Mouse (Mus musculus): Measurements from ENCODE around the gene Dnm3.

Dnm3 gene

DNA sequence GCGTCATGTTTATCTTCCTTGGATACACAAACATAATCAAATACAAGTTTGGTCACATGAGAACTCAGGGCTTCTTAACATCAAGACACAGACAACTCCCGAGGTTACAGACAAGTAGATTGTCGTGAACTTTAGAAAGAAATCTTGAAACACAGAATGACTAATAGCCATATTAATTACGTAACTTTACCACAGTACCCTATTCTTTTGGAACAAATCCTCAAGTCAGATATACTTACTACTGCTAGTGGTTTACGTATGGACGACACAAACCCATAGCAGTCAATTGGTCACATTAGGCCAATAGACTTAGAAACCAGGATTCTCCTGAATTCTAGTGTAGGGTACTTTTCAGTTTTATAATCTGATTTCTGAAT, 459.2 kb downstream of the Dnm3 start:
- DNase-seq (ENCODE audit: low spot score) = no peak

DNA sequence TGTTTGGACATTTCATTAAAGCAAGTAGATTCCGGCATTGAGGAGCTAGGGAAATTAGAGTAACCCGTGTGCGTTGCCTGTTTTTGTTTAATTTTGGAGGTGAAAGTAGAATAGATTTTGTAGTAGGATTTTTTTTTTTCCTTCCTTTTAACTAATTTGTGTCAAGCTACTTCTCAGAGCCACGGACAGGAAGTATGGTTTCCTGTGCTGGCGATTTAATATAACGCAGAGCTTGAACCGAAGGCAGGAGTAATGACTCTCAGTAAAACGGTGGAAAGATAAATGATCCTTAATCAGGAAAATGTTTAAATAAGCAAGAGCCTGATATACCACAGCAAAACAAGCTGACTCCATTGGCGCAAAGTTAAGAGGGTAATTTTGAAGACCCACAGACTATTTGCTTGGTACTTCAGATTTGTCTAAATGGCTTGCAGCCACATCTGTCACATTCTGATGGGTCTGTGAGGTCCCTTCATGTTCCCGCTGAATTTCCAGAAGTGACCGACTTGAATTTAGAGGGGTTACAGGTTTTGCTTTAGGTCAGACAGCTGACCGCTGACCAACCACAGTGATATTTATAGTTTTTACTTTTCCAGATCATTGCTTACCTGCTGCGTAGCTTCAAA, 459.7 kb downstream of the Dnm3 start:
- no peak for DNase-seq (ENCODE audit: low spot score)

DNA sequence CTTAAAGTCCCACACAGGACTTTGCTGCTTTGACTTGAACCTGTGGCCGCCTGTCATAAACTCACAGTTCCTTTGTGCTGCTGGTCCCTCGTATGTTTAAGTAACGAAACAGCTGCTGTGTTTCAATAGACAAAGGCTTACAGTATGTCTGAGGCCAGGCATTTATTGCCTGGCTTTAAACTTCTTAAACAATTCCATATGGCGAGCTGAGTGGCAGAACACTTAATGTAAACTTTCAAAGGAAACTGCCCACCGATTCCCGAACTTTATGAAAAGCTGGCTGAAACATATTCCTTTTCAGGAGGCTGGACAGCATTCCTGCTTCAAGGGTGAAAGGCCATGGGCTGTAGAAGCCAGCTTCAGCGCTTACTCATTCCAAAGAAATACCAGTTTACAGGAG, 460.9 kb downstream of the Dnm3 start:
- no peak for DNase-seq (ENCODE audit: low spot score)

DNA sequence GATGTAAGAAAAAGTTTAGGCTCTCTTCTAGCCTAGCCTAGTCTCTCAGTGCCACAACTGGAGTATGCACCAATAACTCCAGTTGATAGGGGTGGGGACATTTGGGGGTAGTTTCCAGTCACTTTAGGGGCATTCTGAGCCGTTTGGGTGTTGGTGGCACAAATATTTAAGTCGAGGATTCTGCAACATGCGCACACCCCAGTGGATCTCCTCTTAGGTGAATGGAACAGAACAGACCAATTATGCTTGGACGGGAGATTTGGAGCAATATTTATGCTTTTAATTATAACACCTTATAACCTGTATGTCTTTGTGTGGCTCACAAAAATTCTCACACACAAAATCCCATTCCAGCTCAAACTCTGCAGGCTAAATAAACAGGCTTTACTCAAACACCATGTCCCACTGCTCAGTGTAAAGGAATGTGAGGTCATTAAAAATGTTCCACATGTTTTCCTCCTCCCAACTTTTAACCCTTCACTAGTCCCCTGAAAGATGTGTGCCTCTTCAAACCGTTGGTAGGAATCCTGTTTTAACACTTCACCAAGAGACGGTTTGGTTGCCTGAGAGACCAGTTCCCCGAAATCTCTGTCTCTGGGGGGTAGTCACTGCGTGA, 462.5 kb downstream of the Dnm3 start:
- no peak for DNase-seq (ENCODE audit: low spot score)

DNA sequence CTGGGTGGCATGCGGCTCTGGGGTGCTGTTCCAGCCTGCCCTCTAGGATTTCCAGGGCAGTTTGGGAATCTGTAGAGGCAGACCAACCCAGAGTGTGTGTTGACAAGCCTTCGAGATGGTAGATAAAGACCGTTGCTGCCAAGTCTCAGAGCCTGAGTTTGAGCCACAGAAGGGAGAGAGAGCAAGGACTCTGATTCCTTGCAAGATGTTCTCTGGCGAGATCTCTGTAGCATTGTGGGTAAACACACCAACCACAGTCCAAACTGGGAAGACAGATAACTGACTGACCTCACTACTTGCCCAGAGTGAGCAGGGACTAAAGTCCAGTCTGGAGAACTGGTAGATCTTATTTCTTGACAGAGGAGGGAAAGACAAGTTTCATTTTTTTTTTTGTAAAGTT, 464.3 kb downstream of the Dnm3 start:
- no peak for DNase-seq (ENCODE audit: low spot score)

DNA sequence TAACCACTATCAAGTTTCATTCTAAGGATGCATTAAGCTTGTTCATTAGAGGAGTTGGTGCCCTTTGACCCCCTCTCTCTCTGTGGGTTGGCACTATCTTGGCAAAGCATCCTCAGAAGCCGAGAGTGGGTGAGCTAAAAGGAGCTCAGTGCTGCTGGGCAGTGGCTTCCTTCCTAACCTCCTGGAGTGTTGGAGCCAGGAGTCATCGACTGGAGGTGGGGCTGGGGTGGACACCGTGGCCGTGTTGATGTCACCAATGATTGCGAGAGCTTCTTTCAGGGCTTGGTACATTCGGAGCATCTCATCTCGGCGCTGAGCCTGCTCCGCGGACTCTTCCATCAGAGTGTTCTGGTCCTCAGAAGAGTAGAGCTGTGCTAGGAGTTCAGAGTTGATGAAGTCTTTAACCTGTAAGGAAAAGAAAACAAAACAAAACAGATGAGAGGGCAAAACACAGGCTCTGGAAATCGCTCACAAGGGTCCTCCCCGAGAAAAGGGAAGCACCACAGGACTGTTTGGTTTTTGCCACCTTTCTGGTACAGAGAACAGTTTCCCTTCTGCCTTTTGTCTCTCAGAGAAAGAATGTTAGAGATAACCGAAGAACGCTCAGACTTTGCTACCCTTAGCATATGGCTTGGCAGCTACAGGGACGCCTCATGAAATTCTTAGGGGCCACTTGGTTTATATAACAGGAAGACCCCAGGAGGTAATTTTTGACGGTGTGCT, 466.1 kb downstream of the Dnm3 start:
- DNase-seq (ENCODE audit: low spot score) = no peak

DNA sequence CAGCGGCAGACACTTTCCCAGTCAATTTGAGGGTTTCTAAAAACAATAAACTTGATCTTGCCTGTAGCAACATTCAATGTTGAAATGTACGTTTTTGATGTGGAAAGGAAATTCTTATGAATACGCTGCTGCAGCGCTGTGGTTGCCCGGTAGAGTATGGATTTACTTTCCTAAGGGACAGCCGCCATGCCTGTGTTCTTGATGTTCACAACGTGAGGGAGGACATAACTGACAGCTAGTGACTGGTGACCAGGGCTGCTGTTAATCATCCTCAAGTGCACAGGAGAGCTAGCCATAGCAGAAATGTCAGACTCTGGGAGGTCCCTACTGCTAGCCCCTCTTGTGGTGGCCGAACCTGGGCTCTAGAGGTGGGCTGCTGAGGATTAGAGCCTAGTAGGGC, 468.7 kb downstream of the Dnm3 start:
- DNase-seq (ENCODE audit: low spot score) = no peak

DNA sequence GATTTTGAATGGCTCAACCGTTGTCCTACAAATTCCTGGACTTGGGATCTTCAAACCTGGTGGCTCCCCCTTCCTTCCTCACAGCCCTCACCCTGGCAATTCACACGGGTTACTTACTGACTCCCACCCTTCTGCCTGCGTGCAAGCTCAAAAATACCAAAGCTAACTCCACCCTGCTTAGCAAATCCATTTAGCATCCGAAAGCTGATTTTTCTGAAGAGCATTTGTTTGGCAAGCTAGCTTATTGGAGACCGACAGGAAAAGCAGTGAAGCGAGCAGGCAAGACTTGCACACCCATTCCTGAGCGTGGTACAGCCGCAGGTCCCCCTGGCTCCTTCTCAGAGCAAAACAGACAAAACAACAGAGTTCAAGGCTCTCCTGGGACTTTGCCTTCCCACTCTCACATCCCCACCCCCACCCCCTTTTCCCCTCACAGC, 469.2 kb downstream of the Dnm3 start:
- no peak for DNase-seq (ENCODE audit: low spot score)

DNA sequence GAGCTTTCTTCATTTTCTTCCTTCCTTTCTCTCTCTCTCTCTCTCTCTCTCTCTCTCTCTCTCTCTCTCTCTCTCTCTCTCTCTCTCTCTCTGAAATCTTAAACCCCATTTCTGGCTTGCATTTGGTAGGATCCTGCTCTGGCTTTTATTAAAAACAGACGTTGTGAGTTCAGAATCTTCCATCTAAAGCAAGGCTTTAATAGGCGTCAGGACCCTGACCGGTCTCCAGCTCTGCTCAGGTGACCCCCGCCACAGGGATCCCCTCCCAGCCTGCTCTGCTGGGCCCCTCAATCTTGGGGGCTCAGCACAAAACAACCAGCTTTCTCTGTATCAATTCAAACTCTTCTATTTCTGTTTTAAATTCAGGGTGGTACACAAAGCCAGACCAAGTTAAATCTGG, 469.6 kb downstream of the Dnm3 start:
- DNase-seq (ENCODE audit: low spot score) = no peak

DNA sequence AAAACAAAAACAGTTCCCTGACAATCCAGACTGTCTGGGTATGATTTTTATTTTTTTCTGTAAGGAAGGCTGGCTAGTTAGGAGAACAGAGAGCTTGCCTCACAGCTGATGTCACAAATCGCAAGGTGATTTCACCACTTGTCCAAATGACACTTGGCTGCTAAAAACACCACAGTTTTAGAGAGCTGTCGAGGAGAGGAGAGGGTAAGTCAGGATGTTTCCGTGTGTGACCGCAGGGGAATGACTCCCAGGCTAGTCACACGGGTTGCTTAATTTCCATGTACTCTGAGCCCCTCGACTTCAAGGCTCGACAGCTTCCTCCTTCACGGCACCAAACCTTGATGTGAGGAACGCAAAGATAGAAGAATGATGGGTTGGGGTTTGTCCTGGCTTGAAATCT, 471.7 kb downstream of the Dnm3 start:
- no peak for DNase-seq (ENCODE audit: low spot score)

DNA sequence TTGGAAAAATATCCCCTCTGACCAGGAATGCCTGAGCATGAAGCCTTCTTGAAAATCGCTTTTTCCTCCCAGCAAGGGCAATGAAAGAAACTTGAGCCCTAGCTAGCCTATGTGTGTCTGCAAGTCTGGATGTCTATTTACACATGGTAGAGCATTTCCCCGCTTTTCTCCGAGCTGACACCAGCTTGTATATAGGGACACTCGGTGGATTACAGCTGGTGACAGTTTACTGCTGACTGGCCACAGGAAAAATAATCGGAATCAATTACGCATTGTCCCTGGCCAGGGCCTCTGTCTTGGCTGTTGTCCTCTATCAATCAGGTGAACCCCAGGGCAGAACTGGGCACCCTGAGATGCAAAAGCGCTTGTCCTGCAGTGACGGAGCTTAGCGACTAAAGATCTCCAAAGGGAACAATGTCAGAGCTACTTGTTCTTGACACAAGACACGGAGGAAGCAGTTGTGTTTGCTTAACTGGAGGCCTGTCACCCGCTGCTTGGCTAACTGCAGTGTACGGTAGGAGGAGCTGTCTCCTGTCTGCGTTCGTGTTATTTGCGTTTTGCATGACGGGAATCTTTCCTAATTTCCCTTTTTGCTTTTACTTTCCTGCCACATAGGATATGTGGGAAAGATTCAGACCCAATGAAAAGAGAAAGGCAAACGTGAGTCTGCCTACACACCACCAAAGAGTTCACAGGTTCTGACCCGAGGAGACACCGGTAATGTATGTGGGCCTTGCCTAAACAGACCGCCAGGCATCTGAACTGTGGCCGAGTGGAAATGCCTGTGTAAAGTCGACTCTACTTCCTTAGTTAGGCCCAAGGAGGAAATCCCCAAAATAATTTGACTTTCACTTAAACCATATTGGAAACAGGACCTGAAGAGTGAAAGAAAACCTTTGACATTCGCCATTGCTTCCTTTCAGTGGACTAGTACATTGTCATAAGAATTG, 472.7 kb downstream of the Dnm3 start:
- peak; percentile 58 for DNase-seq (ENCODE audit: low spot score)

DNA sequence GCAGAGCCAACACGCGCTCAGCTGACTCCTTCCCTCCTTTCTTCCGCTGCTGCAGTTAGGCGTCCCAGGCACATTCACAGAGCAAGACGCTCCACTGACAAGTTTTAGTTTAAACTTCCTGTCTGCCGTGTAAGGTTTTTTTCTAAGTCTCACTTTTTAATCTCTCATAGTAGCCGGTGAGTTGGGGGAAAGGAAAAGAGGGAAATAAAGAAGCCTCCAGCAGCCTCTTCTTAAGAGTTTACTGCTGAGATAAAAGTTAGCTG, 473.4 kb downstream of the Dnm3 start:
- DNase-seq (ENCODE audit: low spot score) = no peak

DNA sequence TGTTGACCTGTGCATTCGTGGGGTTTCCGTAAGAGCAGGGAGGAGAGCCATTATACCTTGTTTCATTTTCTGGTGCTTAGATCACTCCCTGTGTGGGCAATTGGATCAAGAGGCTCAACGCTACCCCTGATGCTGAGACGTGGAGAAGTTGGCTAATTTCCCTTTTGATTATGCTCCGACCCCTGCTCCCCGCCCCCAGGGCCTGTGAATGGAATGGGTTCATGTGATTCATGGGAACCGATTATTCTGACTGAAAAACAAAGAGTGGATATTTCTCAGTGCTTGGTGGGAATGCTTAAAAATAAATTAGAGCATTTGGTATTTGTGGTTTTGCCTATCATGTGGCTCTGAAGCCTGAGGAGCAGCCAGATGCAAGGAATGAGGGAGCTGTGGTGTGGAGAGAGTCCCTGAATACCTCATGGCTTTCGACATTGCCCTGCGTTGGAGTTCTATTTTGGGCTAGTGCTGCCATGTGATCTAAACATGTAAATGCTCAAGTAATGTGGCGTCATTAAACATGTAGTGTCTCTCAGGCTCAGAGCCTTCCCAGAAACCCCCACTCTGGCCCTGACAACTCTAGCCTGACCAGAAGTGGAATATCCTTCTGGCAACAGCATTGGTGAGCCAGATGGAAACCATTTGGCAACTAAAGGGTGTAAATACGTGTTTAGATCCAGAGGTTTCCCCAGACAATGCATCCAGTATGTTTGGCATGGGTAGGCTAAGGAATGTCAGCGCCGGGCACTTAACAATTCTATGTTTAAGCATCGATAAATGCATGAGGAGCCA, 473.9 kb downstream of the Dnm3 start:
- no peak for DNase-seq (ENCODE audit: low spot score)

DNA sequence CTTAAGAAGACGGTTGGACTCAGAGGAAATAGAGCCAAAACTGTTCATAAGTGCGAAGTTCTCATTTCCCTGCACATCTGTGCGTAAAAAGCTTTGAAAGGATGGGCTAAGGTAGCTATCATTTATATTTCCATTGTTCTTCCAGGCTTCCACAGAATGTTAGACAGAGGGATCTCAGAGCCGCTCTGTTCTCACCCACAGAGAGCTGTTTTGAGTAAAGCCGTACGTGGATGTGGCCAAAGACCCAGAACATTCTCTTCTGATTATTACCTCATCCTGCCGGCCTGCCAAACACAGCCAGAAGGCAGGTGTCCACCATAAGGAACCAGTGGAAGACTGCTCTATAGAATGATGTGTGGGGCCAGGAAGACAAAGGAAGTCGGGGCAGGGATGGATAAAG, 476.5 kb downstream of the Dnm3 start:
- no peak for DNase-seq (ENCODE audit: low spot score)

DNA sequence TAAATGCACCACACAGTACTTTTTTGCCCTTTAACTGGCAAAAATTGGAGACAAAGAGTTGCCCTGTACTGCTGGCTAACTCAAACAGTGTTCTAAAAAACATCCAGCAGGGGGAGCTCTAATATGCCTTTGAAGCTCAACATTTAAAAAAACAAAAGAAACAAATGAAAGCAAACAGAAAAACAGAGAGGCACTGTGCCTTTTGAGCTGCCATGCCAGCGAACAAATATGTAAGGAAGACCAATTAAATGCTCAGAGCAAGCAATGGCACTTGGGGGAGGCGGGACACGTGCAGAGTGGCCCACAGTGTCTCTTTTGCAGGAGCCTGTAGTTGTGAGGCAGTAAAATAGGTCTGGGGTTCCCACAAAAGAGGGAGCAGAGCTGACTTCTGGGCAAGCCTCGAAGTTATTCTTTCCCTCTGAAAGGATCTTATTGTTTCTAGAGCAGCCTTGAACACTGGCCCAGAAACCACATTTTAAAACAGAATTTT, 477.9 kb downstream of the Dnm3 start:
- DNase-seq (ENCODE audit: low spot score) = no peak

DNA sequence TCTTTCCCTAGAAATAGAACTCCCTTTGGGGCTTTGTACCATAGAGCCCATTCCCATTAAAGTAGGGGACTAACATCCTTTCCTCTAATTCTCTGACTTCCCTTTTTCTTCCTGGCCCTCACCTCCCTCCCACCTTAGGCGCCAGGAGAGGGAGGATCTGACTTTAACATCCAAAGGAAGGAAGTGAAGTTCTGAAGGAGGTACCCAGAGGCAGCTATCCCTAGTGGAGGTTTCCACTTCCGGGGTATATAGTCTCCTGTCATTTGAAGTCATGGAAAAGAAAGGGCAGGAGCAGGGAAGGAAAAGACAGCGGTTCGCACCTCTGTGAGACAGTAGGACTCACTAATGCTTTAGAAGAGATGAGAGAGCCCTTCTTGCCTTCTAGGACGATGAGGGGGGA, 478.5 kb downstream of the Dnm3 start:
- DNase-seq (ENCODE audit: low spot score) = no peak

DNA sequence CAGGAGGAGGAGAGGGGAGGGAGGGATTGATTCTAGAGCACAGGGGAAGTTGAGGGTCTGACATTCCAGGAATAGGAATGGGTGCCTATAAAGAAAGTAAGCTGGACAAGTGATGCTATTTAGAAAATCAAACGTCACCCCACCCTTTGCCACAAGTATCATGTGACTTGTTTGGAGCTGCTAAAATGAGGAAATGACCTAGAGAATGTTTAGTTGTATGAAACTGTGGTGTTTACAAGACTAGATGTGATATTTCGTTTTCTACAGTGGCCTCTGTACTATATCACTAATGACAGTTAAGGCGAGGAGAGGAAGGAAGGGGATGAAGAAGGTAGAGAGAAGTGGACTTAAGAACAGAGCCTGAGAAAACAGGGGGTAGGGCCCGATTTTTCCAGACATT, 479.1 kb downstream of the Dnm3 start:
- no peak for DNase-seq (ENCODE audit: low spot score)

DNA sequence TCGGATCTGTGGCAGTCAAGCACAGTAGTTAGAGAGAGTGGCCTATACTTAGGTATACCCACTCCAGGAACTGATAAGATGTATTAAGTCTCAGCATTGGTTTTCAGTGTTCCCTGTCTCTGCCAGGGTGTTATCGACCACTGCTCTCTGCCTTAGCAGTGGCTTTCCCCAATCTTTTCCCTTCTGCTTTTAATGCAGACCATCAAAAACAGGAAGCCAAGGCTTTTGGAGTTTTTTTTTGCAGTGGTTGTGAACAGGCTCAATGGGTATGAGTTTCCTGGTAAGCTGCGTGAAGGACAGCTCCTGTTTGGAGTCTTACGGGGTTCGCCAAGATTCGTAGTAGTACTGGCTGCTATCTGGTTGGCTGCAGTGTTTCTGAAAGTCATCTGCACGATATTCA, 485.4 kb downstream of the Dnm3 start:
- no peak for DNase-seq (ENCODE audit: low spot score)

DNA sequence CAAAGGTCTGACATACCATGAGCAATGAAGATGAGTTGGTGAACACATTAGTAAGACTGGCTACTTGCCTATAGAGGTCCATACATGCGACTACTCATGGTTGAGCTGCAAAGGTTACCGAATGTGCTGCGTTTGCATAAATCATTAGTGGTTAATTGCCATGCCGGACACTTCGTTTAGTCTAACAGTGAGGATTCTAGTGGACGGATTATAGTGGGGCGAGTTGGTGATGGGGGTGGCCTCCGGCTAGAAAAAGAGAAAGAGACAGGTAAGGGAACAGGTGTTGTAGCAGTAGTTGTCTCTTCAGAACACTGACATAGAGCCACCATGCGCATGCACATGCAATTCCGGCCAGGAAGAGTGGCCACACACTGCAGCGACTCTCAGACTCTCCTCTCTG, 486.0 kb downstream of the Dnm3 start:
- no peak for DNase-seq (ENCODE audit: low spot score)

DNA sequence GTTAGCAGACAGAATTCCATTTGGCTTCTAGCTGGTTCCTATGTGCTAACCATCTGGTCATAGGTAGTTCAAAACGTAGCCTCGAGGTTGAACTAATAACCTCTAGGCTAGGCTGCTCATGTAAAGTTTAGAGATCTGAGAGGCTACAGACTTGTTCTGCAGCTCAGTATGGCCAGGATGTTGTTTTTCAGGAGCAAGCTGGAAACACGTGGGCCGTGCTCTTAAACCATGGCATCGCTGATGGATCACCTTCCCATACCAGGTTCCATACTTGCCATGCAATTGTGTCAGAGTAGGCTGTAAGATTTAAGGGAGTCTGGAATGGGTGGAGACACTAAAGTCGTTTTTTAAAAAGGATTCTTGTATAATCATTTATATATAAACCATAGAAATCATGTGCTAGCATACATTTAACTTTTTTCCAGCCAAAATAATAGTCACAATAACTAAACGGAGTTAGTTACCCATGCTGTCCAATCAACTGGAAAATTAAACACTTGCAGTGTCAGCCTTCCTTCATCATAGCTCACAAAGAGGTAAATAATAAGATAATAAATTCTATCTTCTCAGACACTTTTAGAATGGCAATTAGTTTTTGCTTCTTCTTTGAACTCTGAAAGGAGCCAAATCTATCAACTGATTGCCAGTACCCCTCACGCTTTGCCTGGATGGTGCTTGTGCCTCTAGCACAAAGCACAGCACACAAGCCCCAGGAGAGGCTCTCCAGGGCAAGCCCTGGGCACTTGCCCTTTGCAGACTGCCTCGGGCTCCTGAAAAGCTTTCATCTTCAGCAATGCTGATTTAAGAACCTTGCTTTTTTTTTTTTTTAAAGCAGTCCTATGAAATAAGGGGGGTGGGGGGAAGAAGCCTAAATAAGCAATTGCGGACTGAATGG, 486.9 kb downstream of the Dnm3 start:
- no peak for DNase-seq (ENCODE audit: low spot score)

Measured in urinary bladder, postnatal 14 days (tissue).